ENCODE assay signal across 27 mouse cellular contexts in genomic region chr6:81651856-81652255, GRCm38 (mm10).
A peak's percentile ranks its signal among the peaks of the same experiment; 100 is the strongest.
DNase-seq lines count a peak whose midpoint lies in the region; ATAC-seq lines count a peak whose summit lies in the region.
"Had no signal": no experiment of that assay in that cellular context is flagged by ENCODE, and none has a peak within 500 bp of the region (broad histone marks: within the 10 kb centered on the region; RNA-seq: fewer than 3 reads in every experiment).

No protein-coding gene starts in this region.

- H3K9me3 ChIP-seq in forebrain, embryonic 16.5 days (ENCODE audit: control insufficient read depth, low read length) = no peaks in the 10 kb centered on the region
- H3K9me3 ChIP-seq: forebrain, embryonic 10.5 days; forebrain, embryonic 13.5 days; G1E; heart, embryonic 12.5 days; heart, embryonic 15.5 days; hindbrain, embryonic 10.5 days; hindbrain, embryonic 13.5 days; intestine, embryonic 15.5 days had no signal

- H3K4me2 ChIP-seq in forebrain, embryonic 16.5 days (ENCODE audit: low read length) = no peak overlapping the region
- H3K4me2 ChIP-seq: forebrain, embryonic 13.5 days; heart, embryonic 12.5 days; heart, embryonic 15.5 days; hindbrain, embryonic 13.5 days; intestine, embryonic 15.5 days had no signal

- H3K27me3 ChIP-seq in forebrain, embryonic 16.5 days (replicated peaks; ENCODE audit: control insufficient read depth, insufficient read depth, low read length) = no peaks in the 10 kb centered on the region
- H3K27me3 ChIP-seq: CH12.LX; forebrain, embryonic 13.5 days; heart, embryonic 12.5 days; heart, embryonic 15.5 days; hindbrain, embryonic 13.5 days; intestine, embryonic 15.5 days had no signal

- peak; percentile 82 for DNase-seq in adrenal gland, adult 2 months
- no peak for DNase-seq in adrenal gland, postnatal 4 days (ENCODE audit: low spot score in 2 of 2)
- peak; percentile 70 for DNase-seq in adrenal gland, adult 8-10 months
- DNase-seq in adrenal gland, postnatal 14 days = peak; percentile 62
- DNase-seq in kidney, adult 18-20 months = no peak
- DNase-seq: B cell, adult 2 months; cerebellum, adult 18-20 months; cerebellum, adult 9-10 months; cerebellum, postnatal 14 days; forebrain, postnatal 0 days; gastrocnemius, postnatal 25 days; heart, adult 18-20 months; heart, postnatal 10 days; heart, postnatal 36 days; kidney, adult 11 months had no signal

- ATAC-seq in forebrain, embryonic 16.5 days = no peak
- ATAC-seq: forebrain, embryonic 13.5 days; forebrain, postnatal 0 days; hindbrain, embryonic 16.5 days; intestine, embryonic 15.5 days; Patski had no signal

- no peaks in the 10 kb centered on the region for H3K36me3 ChIP-seq in forebrain, embryonic 16.5 days (ENCODE audit: control insufficient read depth, insufficient read depth)
- H3K36me3 ChIP-seq: forebrain, embryonic 10.5 days; G1E; heart, embryonic 12.5 days; heart, embryonic 15.5 days; hindbrain, embryonic 10.5 days; hindbrain, embryonic 13.5 days; intestine, embryonic 15.5 days had no signal

- H3K27ac ChIP-seq in forebrain, embryonic 16.5 days (ENCODE audit: low read length) = no peak overlapping the region
- H3K27ac ChIP-seq: forebrain, embryonic 10.5 days; forebrain, embryonic 13.5 days; heart, embryonic 15.5 days; hindbrain, embryonic 10.5 days; hindbrain, embryonic 13.5 days; intestine, embryonic 15.5 days had no signal

- 68% methylated on average over 2 of the region's 2 CpGs for WGBS in forebrain, embryonic 16.5 days

- H3K9ac ChIP-seq in forebrain, embryonic 16.5 days (replicated peaks; ENCODE audit: low read depth, low read length) = no peak overlapping the region
- H3K9ac ChIP-seq: forebrain, embryonic 13.5 days; forebrain, postnatal 0 days; heart, embryonic 12.5 days; heart, embryonic 15.5 days; hindbrain, embryonic 13.5 days; intestine, embryonic 15.5 days had no signal

- H3K4me1 ChIP-seq in forebrain, embryonic 16.5 days (replicated peaks; ENCODE audit: control insufficient read depth, insufficient read depth, low read length) = no peaks in the 10 kb centered on the region
- H3K4me1 ChIP-seq: forebrain, embryonic 10.5 days; forebrain, embryonic 13.5 days; heart, embryonic 12.5 days; heart, embryonic 15.5 days; hindbrain, embryonic 10.5 days; hindbrain, embryonic 13.5 days; intestine, embryonic 15.5 days had no signal

- H3K4me3 ChIP-seq in forebrain, embryonic 16.5 days (replicated peaks; ENCODE audit: low read length) = no peak overlapping the region
- H3K4me3 ChIP-seq: forebrain, embryonic 10.5 days; forebrain, embryonic 13.5 days; heart, embryonic 12.5 days; heart, embryonic 15.5 days; hindbrain, embryonic 10.5 days; hindbrain, embryonic 13.5 days; intestine, embryonic 15.5 days had no signal

Comparison
In these comparisons a context has a peak if more than half of its experiments do, and no peak if none do; other contexts are left out.
1. DNase-seq: peak in adrenal gland, adult 2 months (single experiment), adrenal gland, adult 8-10 months (single experiment) and adrenal gland, postnatal 14 days (single experiment); none in adrenal gland, postnatal 4 days (0 of 2) and kidney, adult 18-20 months (single experiment).